Mouse (Mus musculus) ES-Bruce4 (cell line): Measurements from ENCODE around the gene Traf3ip1.

Experiments used
- CTCF ChIP-seq: IDR thresholded peaks from one replicate; pipeline ENCODE4 v1.8.1; 2011; ENCODE audit warnings: low read depth, low read length
- EP300 ChIP-seq: IDR thresholded peaks from 2 replicates; pipeline ENCODE4 v1.6.1; 2011; ENCODE audit warnings: low read depth, low read length; ENCODE audit not compliant: insufficient read depth

DNA sequence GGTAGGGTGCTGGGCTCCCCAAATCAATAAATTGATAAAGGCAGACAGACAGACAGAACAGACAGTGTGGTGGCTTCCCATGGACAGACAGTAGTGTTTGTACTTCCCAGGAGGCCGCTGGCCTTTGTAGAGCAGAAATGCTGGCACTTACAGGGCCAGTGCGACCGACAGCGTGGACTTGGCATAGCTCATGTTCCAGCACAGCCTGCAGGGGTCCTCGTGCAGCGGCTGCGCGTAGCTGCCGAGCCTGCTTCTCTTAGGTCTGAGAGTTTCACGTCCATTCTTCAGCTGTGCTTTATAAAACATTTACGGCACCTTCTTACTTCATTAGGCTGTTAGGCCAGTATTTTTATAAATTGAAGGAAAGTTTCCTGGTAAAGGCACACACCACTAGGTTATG lies 20.5 kb downstream of the Traf3ip1 start:
- TF ChIP-seq EP300 (no peak), CTCF (peak; percentile 45)
